Mouse (Mus musculus): ENCODE results near the gene Krt6b. TPM values are rescaled to one million over a fixed set of nuclear protein-coding genes. Genes with fewer than 3 reads are reported as not detected.
"Not testable (repeated sequence)": the region's sequence is repeated elsewhere in the genome, so short reads cannot be mapped to it uniquely, and the experiment has no call there.

Gene Krt6b
- total RNA-seq (2021): not detected
- long read RNA-seq, experiment 1: 0 reads
- long read RNA-seq, experiment 2: 0 reads

DNA sequence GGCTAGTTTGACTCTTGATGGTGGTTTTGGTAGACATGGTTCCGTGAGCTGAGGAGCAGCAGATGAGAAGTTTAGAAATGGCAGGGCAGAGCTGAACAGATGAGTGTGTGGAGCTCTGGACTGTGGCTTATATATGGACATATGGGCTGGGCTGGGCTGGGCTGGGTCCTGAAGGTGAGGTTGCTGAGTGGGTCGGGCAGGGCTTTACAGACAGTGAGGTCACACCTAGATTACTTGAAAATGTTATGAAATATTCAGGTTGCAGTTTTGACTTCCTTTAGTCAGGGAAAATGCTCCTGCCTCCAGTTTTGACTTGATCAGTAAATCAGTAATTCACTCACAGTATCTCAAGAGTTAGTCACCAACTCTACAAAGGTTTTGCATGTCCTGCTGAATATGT, at the start of gene Krt6b:
Gene Krt6b, minus strand, starts transcription at position 101 of the 400 bp plus-strand sequence.
- DNase-seq (ENCODE audit: low spot score in 2 of 2): no peak

- no peak for DNase-seq (ENCODE audit: low spot score in 2 of 2)
These were observed 44.6 kb upstream of the Krt6b start for GRCm38 (mm10) chr15:101724686-101725085.

DNA sequence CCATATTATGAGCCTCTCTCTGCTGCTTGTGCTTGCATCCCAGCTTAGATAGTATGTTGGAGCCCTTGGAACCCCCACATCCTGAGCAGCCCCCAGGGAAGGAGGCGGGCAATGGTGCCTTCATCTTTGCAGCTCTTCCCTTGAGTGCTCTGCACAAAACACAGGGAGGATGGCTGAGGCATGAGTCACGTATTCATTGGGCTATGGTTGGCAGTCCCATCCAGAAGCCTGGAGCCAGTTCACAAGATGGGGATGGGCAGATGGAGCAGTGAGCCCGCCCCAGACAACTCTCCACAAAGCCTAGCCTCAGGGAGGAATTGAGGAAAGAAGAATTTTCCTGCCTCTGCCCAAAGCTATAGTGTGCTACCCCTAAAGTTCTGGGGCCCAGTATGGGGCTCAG, 35.7 kb upstream of the Krt6b start:
- no peak for DNase-seq (ENCODE audit: low spot score in 2 of 2)

- DNase-seq (ENCODE audit: low spot score in 2 of 2): no peak
These were observed 34.3 kb upstream of the Krt6b start for GRCm38 (mm10) chr15:101714356-101714755.

DNA sequence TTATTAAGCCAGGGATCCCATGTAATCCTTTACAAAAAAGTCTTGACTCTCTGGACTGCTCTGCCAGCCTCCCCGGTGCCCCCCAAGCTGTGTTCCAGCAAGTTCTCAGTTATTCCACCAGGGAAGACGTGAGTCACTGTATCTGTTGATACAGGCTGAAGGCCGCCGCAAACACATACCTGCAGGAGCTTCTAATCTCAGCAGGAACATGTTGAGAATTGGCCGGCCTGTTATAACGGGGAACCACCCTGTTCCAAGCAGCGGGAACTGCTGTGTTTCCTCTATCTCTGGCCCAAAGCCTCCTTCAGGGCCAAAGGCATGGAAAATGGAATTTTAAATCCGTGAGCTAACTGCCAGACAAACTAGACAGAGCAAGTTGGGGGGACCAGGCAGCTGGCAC, 33.6 kb upstream of the Krt6b start:
- no peak for DNase-seq (ENCODE audit: low spot score in 2 of 2)

DNA sequence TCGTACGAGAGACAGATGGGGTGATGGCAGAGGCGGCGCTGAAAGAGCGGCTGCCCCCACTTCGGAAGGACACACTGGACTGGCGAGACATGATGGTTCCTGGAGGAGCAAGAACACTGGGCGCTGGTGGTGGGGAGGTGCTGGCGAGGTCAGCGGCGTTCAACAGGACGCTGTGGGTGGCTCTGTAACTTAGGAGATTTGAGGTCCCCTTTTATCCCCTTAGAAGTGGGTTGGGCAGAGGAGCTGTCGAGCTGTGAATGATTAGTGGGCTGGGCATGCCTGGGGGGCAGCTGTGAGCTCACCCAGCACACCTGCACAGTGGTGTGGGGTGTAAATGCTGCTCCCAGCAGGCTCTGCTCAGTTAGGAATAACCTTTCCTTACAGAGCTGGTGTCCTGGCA, 32.6 kb upstream of the Krt6b start, which contains the start of gene Krt5:
Gene Krt5, minus strand, starts transcription at position 179 of the 400 bp plus-strand sequence.
- DNase-seq (ENCODE audit: low spot score in 2 of 2): no peak

DNA sequence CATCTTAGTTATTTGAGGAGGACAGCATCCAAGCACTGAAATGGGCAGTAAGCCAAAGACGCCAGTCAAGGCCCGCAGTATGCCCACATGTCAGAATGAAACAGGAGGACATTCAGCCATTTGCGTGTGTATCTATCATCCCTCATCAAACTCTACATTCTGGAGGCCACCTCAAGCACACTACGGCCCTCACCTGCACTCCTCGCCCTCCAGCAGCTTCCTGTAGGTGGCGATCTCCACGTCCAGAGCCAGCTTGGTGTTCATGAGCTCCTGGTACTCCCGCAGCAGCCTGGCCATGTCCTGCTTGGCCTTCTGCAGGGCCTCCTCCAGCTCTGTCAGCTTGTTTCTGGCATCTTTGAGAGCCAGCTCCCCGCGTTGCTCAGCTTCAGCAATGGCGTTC, 28.6 kb upstream of the Krt6b start:
- DNase-seq (ENCODE audit: low spot score in 2 of 2): no peak

DNA sequence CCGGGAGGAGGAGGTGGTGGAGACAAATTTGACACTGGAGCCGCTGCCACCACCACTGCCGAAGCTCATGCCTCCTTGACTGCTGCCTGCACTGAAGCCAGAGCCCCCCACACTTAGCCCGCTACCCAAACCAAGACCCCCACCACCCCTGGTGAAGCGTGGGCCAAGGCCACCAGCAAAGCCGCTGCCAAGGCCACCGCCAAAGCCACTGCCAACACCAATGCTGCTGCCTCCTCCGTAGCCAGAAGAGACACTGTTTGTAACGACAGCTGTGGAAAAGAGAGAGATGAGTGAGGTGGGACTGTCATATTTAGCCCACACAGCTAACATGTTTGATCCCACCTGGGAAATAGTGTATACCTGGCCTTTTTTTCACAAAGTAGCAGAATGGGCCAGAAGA, 27.4 kb upstream of the Krt6b start:
- DNase-seq (ENCODE audit: low spot score in 2 of 2): no peak

- DNase-seq (ENCODE audit: low spot score in 2 of 2): no peak
These were observed 24.0 kb upstream of the Krt6b start for GRCm38 (mm10) chr15:101704066-101704465.

DNA sequence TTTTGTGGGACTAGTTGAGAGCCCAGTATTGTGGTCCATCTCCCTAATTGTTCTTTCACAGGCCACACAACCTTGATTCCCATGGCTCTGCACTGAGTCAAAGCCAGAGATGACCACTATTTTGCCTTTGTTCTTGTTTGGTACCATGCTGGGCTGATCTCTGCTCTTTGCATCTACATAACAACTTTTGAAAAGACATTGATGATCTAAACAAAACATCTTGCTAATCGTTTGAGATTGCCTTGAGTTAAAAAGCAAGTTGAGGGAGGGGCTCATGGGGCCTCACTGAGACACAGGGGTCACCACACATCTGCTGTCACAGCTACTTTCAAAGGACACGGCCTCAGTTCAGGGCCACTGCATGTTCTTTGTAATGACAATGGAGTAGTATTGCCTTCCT, 22.3 kb upstream of the Krt6b start:
- no peak for DNase-seq (ENCODE audit: low spot score in 2 of 2)

DNA sequence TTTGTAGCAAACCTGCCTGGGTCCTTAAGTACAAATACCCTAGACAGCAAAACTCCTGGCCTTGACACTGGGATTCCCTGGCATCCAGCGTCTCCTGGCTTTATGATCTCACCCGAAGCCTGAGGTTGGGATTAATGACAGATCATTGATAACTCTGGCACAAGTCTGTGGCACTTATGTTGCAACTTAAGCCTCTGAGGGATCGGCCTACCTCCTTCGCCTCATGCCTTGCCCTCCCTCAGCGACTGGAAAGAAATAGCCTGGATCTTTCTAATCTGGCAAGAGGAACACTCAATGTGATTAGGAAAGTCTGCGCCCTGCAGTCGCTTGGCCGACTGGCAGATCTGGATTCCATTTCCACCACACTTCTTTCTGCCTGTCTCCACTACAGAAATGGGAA, 19.8 kb upstream of the Krt6b start:
- no peak for DNase-seq (ENCODE audit: low spot score in 2 of 2)

- DNase-seq (ENCODE audit: low spot score in 2 of 2): no peak
These were observed 19.1 kb upstream of the Krt6b start for GRCm38 (mm10) chr15:101699192-101699591.

GRCm38 (mm10) chr15:101697326-101698188, 17.5 kb upstream of the Krt6b start:
- DNase-seq (ENCODE audit: low spot score in 2 of 2): no peak

DNA sequence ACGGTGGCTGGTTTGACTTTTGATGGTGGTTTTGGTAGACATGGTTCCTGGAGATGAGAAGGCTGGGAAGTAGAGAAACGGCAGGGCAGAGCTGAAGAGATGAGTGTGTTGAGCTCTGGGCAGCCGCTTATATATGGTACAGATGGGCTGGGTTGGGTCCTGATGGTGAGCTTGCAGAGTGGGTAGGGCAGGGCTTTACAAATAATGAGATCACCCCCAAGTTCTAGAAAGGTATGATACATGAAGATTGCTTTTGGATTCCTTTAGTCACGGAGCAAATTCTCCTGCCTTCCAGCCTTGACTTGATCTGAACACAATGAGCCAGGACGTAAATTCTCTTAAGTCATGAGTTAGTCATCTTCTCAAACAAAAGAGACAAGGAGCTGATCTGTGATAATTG, 14.1 kb upstream of the Krt6b start, which contains the start of gene Krt6a:
Gene Krt6a, minus strand, starts transcription at position 101 of the 400 bp plus-strand sequence.
- no peak for DNase-seq (ENCODE audit: low spot score in 2 of 2)

GRCm38 (mm10) chr15:101690460-101690859, 10.4 kb upstream of the Krt6b start:
- not testable (repeated sequence) for DNase-seq (ENCODE audit: low spot score in 2 of 2)

GRCm38 (mm10) chr15:101688161-101688560, 8.1 kb upstream of the Krt6b start:
- no peak for DNase-seq (ENCODE audit: low spot score in 2 of 2)

GRCm38 (mm10) chr15:101675978-101676377, 4.1 kb downstream of the Krt6b start:
- no peak for DNase-seq (ENCODE audit: low spot score in 2 of 2)

GRCm38 (mm10) chr15:101652736-101653265, 27.3 kb downstream of the Krt6b start:
- DNase-seq (ENCODE audit: low spot score in 2 of 2): no peak

- DNase-seq (ENCODE audit: low spot score in 2 of 2): no peak
These were observed 32.8 kb downstream of the Krt6b start, which contains the start of gene Gm5478 for GRCm38 (mm10) chr15:101647280-101647679. Gm5478 (minus strand) TSS chr15:101647380.

GRCm38 (mm10) chr15:101627884-101628283, 52.2 kb downstream of the Krt6b start, which contains the start of gene Gm5414:
Gm5414 (minus strand) TSS chr15:101628188.
- DNase-seq (ENCODE audit: low spot score in 2 of 2): no peak

Measured in left cerebral cortex, adult 18-20 months (tissue).